Mouse (Mus musculus): ENCODE results near the gene Agap1.
A peak's percentile ranks its signal among the peaks of the same experiment; 100 is the strongest.

Agap1 gene

GRCm38 (mm10) chr1:89621952-89622351 lies 167.3 kb downstream of the Agap1 start:
- DNase-seq = no peak

DNA sequence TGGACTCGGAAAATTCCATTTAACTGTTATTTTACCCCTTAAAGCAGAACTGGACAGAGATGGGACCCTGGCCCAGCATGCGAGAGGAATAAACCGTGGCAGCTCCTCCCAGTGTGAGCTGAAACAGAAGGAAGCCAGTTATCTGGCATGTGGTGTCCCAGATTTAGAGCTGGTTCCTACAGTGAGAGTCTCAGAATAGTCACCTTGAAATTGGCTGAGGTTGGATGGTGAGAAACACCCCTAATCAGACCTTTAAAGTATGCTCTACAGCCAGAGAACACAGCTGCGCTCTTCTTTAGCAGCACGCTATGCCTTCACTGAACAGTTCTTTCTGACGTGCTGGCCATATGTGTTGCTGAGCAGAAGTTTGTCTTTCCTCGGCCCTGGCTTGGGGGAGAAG lies 168.2 kb downstream of the Agap1 start:
- no peak for DNase-seq

- no peak for DNase-seq
Observed at GRCm38 (mm10) chr1:89625312-89625711, 170.7 kb downstream of the Agap1 start.

DNA sequence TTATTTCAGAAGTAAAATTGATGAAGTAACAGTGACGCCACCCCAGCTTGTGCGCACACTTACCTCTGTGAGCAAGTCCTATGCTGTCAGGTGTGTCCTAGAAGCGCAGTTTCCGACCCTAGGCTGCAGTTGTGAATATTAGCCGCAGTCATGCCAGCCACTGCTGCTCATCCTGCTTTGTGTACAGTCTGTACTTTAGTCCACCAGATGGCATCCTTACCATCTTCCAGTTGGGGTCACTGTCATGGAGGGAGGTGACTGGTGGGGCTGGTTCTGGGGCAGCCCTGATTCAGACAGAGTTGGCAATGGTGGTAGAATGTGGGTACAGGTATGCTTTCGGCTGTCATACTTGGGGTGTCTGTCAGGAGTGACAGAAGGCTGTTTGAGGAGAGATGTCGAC lies 171.4 kb downstream of the Agap1 start:
- no peak for DNase-seq

- DNase-seq = no peak
Observed at GRCm38 (mm10) chr1:89626940-89627339, 172.3 kb downstream of the Agap1 start.

GRCm38 (mm10) chr1:89627650-89628049 lies 173.0 kb downstream of the Agap1 start:
- DNase-seq = no peak

- no peak for DNase-seq
Observed at GRCm38 (mm10) chr1:89630836-89631235, 176.2 kb downstream of the Agap1 start.

- DNase-seq = no peak
Observed at GRCm38 (mm10) chr1:89631747-89632146, 177.1 kb downstream of the Agap1 start.

DNA sequence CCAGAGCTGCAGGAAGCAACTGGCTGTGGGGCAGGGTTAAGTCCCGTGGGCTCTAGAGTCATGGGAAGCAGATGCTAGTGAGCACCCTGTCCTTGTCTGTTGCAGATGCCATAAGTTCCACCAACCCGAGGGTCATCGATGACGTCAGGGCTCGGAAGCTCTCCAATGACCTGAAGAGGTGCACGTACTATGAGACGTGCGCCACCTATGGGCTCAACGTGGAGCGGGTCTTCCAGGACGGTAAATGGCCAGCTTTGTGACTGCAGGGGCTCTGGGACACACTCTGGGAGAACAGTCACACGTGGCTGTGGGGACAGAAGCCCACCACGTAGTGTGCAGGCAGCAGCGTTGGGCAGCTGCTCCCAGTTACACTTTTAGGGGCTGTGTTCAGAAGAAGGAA lies 179.4 kb downstream of the Agap1 start:
- DNase-seq = no peak

GRCm38 (mm10) chr1:89635131-89635530 lies 180.5 kb downstream of the Agap1 start:
- DNase-seq = no peak

DNA sequence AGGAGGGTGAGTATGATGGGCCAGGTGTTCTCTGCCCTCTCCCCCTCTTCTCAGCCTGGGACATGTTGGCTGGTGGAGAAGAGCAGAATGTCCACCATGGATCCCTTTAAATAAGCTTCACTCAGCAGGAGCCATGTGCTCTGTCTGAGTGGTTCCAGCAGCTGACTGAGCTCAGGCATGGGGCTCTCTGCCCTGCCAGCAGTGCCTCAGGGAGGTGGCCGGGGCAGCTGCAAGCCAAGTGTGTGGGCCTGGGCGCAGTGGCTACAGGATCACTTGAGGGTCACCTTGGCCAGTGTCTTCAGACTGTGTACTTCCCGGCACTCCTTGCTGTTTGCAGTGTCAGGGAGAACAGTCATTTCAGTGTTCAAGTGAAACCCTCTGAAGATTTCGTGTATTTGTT lies 183.1 kb downstream of the Agap1 start:
- no peak for DNase-seq

DNA sequence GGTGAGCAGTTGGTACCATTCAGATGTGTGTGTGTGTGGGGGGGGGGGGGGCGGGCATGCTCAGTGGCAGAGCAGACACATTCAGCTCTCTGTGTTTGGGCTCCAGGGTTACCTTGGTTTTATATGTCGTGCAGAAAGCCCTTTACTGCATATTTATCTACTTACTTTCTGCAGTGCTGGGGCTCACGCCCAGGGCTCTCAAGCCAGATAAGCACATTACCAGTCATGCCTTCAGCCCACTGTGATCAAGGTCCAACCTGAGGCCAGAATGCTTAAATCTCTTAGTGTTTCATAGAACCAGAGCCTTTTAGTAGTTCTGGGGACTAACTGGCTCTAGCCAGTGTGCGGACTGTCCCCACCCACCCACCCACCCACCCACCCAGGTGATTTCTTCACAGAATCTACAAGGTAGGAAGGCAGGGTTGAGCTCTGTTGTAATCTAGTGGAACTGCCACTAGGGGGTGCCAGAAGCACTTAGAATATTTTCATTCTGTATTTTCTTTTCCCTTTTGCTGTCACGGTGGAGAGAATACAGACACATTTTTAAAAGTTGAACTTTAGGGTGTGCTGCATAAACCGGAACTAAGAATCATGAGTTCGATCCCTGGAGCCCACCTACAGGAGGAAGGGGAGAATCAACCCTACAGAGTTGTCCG lies 189.0 kb downstream of the Agap1 start:
- DNase-seq = peak; percentile 40

GRCm38 (mm10) chr1:89644120-89644519 lies 189.5 kb downstream of the Agap1 start:
- DNase-seq = peak; percentile 34

DNA sequence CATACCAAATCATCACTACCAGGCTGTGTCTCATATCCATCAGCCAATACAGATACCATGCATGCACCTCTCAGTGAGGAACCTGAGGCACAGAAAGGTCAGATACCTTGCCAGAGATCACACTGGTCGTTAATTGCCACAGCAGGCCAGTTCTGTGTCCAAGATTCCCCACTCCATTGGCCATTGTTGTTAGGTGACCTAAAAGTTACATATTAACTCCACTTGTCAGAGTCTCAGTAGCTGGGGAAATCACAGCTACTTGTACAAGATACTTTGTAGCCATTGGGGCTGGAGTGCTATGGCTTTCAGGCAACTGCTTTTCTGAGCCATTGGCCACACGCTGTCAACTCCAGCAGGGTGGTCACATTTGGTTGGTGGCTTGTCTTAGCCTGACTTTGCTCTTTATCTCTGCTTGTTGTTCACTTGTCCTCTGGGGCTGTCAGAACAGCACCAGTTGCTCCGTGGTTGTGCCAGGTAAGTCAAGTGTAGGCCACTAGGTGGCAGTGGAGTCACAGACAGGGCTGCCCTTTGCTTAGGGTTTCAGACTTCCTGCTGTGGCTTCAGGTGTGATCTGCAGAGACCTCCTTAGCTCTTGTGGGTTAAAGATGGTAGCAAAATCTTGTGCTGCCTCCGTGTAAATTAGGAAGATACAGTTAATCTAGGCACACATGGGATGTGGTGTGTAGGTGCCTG lies 191.9 kb downstream of the Agap1 start:
- DNase-seq = peak; percentile 67

GRCm38 (mm10) chr1:89647505-89647904 lies 192.9 kb downstream of the Agap1 start:
- no peak for DNase-seq

GRCm38 (mm10) chr1:89650557-89650956 lies 196.0 kb downstream of the Agap1 start:
- DNase-seq = no peak

DNA sequence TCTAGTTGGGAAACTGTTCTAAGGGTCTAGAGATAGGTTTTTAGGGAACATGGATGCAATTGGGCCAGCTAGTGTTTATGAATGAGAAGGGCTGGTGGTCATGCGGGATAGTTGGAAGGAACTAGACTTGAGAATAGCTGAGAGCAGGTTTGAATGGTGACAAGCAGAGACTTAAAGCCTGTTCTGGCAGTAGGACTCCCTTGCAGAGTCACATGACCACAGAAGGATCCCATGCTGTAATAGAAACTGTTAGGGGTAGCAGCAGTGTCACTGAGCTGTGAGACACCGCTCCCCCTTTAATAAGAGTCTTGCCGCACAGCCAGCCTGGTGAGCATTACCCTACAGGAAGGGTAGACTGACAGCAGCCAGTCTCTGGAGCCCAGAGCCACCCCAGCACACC lies 201.6 kb downstream of the Agap1 start:
- no peak for DNase-seq

GRCm38 (mm10) chr1:89656643-89657321 lies 202.2 kb downstream of the Agap1 start:
- no peak for DNase-seq

- no peak for DNase-seq
Observed at GRCm38 (mm10) chr1:89660804-89661203, 206.2 kb downstream of the Agap1 start.

DNA sequence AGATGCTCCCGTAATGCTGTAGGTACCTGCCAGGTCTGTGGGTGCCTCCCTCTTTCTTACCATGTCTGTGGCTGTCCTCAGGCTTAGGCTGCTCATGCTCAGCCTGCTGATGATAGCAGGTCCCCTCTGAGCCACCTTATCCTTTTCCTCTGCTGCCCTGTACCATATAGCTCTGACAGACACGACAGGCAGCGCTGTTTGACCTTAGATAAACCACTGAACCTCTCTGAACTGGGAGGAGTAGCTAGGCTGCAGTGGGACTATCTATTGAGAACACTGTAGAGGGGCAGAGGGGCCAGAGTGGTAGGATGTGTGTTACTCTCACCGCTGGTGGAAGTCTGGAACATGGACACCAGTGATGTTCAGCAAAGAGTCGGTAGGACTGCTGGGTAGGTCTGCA lies 211.5 kb downstream of the Agap1 start:
- no peak for DNase-seq

GRCm38 (mm10) chr1:89667387-89667786 lies 212.8 kb downstream of the Agap1 start:
- DNase-seq = no peak

DNA sequence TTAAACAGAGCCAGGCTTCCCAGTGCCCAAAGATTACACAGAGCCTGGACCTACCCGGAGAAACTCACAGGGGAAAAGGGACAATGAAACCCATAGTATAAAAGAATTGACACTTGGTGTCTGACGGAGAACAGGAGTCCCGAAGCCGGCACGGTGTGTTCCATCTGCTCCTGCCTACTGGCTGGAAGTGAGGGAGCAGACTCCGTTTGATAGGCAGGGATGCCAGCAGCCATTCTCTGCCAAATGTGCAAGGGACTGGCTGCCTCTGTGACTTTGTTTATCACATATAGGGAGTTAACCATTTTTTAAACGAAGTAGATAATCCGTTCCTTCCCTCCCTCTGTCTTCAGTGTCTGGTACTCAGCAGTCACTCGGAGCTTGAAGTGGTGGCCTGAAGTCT lies 214.0 kb downstream of the Agap1 start:
- DNase-seq = no peak

DNA sequence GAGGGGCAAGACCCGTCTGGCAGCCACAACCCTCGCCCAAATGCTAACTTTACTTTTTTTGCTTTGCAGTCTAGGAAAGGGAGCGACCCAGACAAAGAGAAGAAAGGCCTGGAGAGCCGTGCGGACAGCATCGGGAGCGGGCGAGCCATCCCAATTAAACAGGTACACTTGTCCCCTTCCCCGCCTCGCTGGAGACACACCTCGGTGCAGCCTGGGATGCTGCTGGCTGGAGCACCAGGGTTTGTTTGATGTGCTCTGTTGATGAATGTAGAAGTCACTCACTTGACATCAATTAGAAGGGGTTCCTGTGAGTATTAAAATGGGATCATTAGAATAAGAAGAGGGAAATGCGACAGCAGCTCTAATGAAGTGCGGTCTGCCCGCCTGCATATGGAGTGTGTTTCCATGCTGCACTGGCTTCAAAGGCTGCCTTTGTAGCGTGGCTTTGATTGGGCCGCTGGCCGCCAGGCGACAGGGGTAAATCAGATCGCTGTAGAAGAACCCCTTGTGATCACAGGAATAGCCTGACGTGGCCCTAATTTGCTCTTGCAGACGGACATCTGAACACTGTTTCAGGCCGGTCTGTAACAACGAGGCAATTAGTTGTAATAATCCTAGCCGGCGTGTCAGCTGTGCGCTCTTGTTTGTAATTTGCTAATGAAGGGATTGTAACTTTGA lies 216.6 kb downstream of the Agap1 start:
- DNase-seq = no peak

- no peak for DNase-seq
Observed at GRCm38 (mm10) chr1:89673071-89673470, 218.5 kb downstream of the Agap1 start.
